Mouse (Mus musculus): Measurements from ENCODE around the gene Map7d2. TPM values are rescaled to one million over a fixed set of nuclear protein-coding genes. Genes with fewer than 3 reads are reported as not detected.

Gene Map7d2
- polyA plus RNA-seq (2015; fragmentation: Nextera tagmentation; extraction: Ambion mirVana), result 0.14 and 0.61 TPM in 2 replicates

GRCm38 (mm10) chrX:159414130-159414828 is at the start of gene Map7d2:
TSS of gene Map7d2 (plus strand) at chrX:159414572.

GRCm38 (mm10) chrX:159371831-159372752 is 42.3 kb upstream of the Map7d2 start, which contains the start of gene Eif1ax:
TSS of gene Eif1ax (plus strand) at chrX:159372178.

GRCm38 (mm10) chrX:159526388-159526787 is 112.0 kb downstream of the Map7d2 start, which contains the start of gene Bclaf3:
TSS of gene Bclaf3 (plus strand) at chrX:159526688.

Other genes with a start within 250 kb of the Map7d2 start
- gene Rps6ka3, start 204.3 kb upstream of the Map7d2 start, polyA plus RNA-seq (2015; fragmentation: Nextera tagmentation; extraction: Ambion mirVana), result 7.8 and 10.0 TPM in 2 replicates
- gene Eif1ax, start 42.4 kb upstream of the Map7d2 start, polyA plus RNA-seq (2015; fragmentation: Nextera tagmentation; extraction: Ambion mirVana), result 90.2 and 90.8 TPM in 2 replicates
- gene Bclaf3, start 112.1 kb downstream of the Map7d2 start, polyA plus RNA-seq (2015; fragmentation: Nextera tagmentation; extraction: Ambion mirVana), result 4.6 and 4.7 TPM in 2 replicates
- 26.0 and 29.4 TPM in 2 replicates for gene Sh3kbp1, start 212.7 kb downstream of the Map7d2 start, polyA plus RNA-seq (2015; fragmentation: Nextera tagmentation; extraction: Ambion mirVana)